In genomic region chr8:122665667-122666316, GRCm38 (mm10) we compare ENCODE assay signal across 9 mouse cellular contexts. TPM values are rescaled to one million over a fixed set of nuclear protein-coding genes. Genes with fewer than 3 reads are reported as not detected.
DNase-seq lines count a peak whose midpoint lies in the region; ATAC-seq and TF ChIP-seq lines count a peak whose summit lies in the region.
"Had no signal": no experiment of that assay in that cellular context is flagged by ENCODE, and none has a peak within 500 bp of the region (broad histone marks: within the 10 kb centered on the region; RNA-seq: fewer than 3 reads in every experiment).

No protein-coding gene starts in this region.

- 49% methylated on average over 12 of the region's 14 CpGs for WGBS in lung, embryonic 14.5 days

- no peak overlapping the region for H3K4me3 ChIP-seq in lung, embryonic 14.5 days (ENCODE audit: low read depth, low read length)

- peak; percentile 95 for DNase-seq in left cerebral cortex, postnatal 4 days
- no peak for DNase-seq in left cerebral cortex, adult 9 months (ENCODE audit: low spot score in 2 of 2)
- DNase-seq in adrenal gland, postnatal 36 days = peak; percentile 83 to 90
- peak; percentile 65 for DNase-seq in gastrocnemius, postnatal 25 days
- DNase-seq in kidney, adult 18-20 months = peak; percentile 77
- DNase-seq in lung, embryonic 14.5 days = peak; percentile 77
- peak; percentile 50 for DNase-seq in testis, postnatal 14 days (ENCODE audit: low spot score)
- DNase-seq in layer of hippocampus, postnatal 36 days = no peak

- intact Hi-C loops in left cerebral cortex, postnatal 4 days (cut with DNase I) = no loop called here

- peak; percentile 45 for ATAC-seq in lung, embryonic 14.5 days (ENCODE audit: insufficient read depth)

- no peak for TF ChIP-seq CTCF in lung, embryonic 14.5 days (IDR thresholded peaks at IDR 0.05; ENCODE audit: low read depth)

- no peaks in the 10 kb centered on the region for H3K36me3 ChIP-seq in lung, embryonic 14.5 days (ENCODE audit: insufficient read depth)

- peak overlapping the region; percentile 35 for H3K4me2 ChIP-seq in lung, embryonic 14.5 days

- H3K9me3 ChIP-seq in lung, embryonic 14.5 days (ENCODE audit: low read depth, low read length) = no peaks in the 10 kb centered on the region

- peaks cover 7% of the 10 kb centered on the region for H3K27me3 ChIP-seq in lung, embryonic 14.5 days (ENCODE audit: insufficient read depth, low read length)

- H3K9ac ChIP-seq in lung, embryonic 14.5 days = no peak overlapping the region

- peak overlapping the region; percentile 80 for H3K27ac ChIP-seq in lung, embryonic 14.5 days (ENCODE audit: low read depth)
- H3K27ac ChIP-seq: macrophage had no signal

- peaks cover 27% of the 10 kb centered on the region for H3K4me1 ChIP-seq in lung, embryonic 14.5 days (ENCODE audit: insufficient read depth)

RNA-seq across cellular contexts. Expression of gene Cbfa2t3, which starts 33.1 kb away (rescaled TPM):
- total RNA-seq in left cerebral cortex, postnatal 4 days (2021) = 10 to 100 TPM; 20.7 to 20.8 TPM
- total RNA-seq in adrenal gland, postnatal 36 days (2021) = 10 to 100 TPM in 1 of 2 experiments, 1 to 10 TPM in 1; 8.7 to 13.7 TPM
- total RNA-seq in gastrocnemius, postnatal 25 days (2021) = 10 to 100 TPM; 19.0 to 27.8 TPM
- 4.7 and 5.7 TPM in 2 replicates for polyA plus RNA-seq in lung, embryonic 14.5 days (2014; fragmentation: Nextera tagmentation; extraction: Ambion mirVana)
- 10 to 100 TPM; 47.2 to 50.2 TPM for total RNA-seq in layer of hippocampus, postnatal 36 days (2021)

RNA-seq across cellular contexts. Expression of gene Pabpn1l, which starts 43.3 kb away (rescaled TPM):
- total RNA-seq in left cerebral cortex, postnatal 4 days (2021) = not detected
- not detected for total RNA-seq in adrenal gland, postnatal 36 days (2021)
- not detected for total RNA-seq in gastrocnemius, postnatal 25 days (2021)
- not detected in 2 replicates for polyA plus RNA-seq in lung, embryonic 14.5 days (2014; fragmentation: Nextera tagmentation; extraction: Ambion mirVana)
- under 1 TPM in 1 of 2 experiments, not detected in 1; 0.35 TPM for total RNA-seq in layer of hippocampus, postnatal 36 days (2021)
- polyA plus RNA-seq: macrophage had no signal

RNA-seq across cellular contexts. Expression of gene Trappc2l, which starts 54.4 kb away (rescaled TPM):
- total RNA-seq in left cerebral cortex, postnatal 4 days (2021) = 10 to 100 TPM; 63.8 to 74.6 TPM
- total RNA-seq in adrenal gland, postnatal 36 days (2021) = 10 to 100 TPM; 49.9 to 64.4 TPM
- total RNA-seq in gastrocnemius, postnatal 25 days (2021) = 10 to 100 TPM; 37.9 to 40.3 TPM
- polyA plus RNA-seq in lung, embryonic 14.5 days (2014; fragmentation: Nextera tagmentation; extraction: Ambion mirVana) = 49.7 and 57.2 TPM in 2 replicates
- 10 to 100 TPM; 79.1 to 87.3 TPM for total RNA-seq in layer of hippocampus, postnatal 36 days (2021)

RNA-seq across cellular contexts. Expression of gene Galns, which starts 54.5 kb away (rescaled TPM):
- total RNA-seq in left cerebral cortex, postnatal 4 days (2021) = 10 to 100 TPM; 10.3 to 10.7 TPM
- 1 to 10 TPM; 6.0 to 6.8 TPM for total RNA-seq in adrenal gland, postnatal 36 days (2021)
- total RNA-seq in gastrocnemius, postnatal 25 days (2021) = 1 to 10 TPM; 1.3 to 1.8 TPM
- polyA plus RNA-seq in lung, embryonic 14.5 days (2014; fragmentation: Nextera tagmentation; extraction: Ambion mirVana) = 11.7 and 12.5 TPM in 2 replicates
- total RNA-seq in layer of hippocampus, postnatal 36 days (2021) = 10 to 100 TPM in 1 of 2 experiments, 1 to 10 TPM in 1; 9.5 to 11.4 TPM

Comparison
In these comparisons a context has a peak if more than half of its experiments do, and no peak if none do; other contexts are left out.
1. DNase-seq: peak in left cerebral cortex, postnatal 4 days (single experiment), adrenal gland, postnatal 36 days (2 of 2), gastrocnemius, postnatal 25 days (single experiment), kidney, adult 18-20 months (single experiment), lung, embryonic 14.5 days (single experiment) and testis, postnatal 14 days (single experiment); none in left cerebral cortex, adult 9 months (0 of 2) and layer of hippocampus, postnatal 36 days (0 of 2).